Mouse (Mus musculus) heart, embryonic 12.5 days (tissue): ENCODE measurements at regions not wholly inside any gene's neighbourhood (a gene's known extent, or its start where the extent isn't known, plus 50 kb on each side); places are given as distances from the start of the nearest gene placed in this dataset.

ENCODE experiments used
- ATAC-seq: fragments of 200-750 bp; cut with Nextera tagmentation; 2 replicates; pipeline ENCODE4 v1.8.0; 2017; ENCODE audit warnings: moderate TSS enrichment, moderate library complexity; ENCODE audit not compliant: insufficient number of reproducible peaks, low FRiP score
- H3K27ac ChIP-seq: fragments of 300-500 bp; sonication (generic); 2 replicates; pipeline ENCODE4 v1.5.1; 2016; ENCODE audit warnings: mild to moderate bottlenecking, moderate library complexity; ENCODE audit not compliant: poor library complexity, severe bottlenecking
- H3K27me3 ChIP-seq: fragments of 300-500 bp; sonication (generic); replicated peaks from 2 replicates; pipeline ENCODE4 v1.6.1; 2016; ENCODE audit warnings: mild to moderate bottlenecking, moderate library complexity
- H3K36me3 ChIP-seq: fragments of 300-500 bp; sonication (generic); 2 replicates; pipeline ENCODE4 v1.6.1; 2016; ENCODE audit warnings: mild to moderate bottlenecking, moderate library complexity
- H3K4me1 ChIP-seq: fragments of 300-500 bp; sonication (generic); replicated peaks from 2 replicates; pipeline ENCODE4 v1.6.1; 2016; ENCODE audit warnings: mild to moderate bottlenecking
- H3K4me2 ChIP-seq: fragments of 300-500 bp; sonication (generic); 2 replicates; pipeline ENCODE4 v1.6.1; 2016; ENCODE audit warnings: mild to moderate bottlenecking, moderate library complexity
- H3K4me3 ChIP-seq: fragments of 300-500 bp; sonication (generic); 2 replicates; pipeline ENCODE4 v1.5.1; 2016; ENCODE audit warnings: mild to moderate bottlenecking
- H3K9ac ChIP-seq: fragments of 300-500 bp; sonication (generic); 2 replicates; pipeline ENCODE4 v1.6.1; 2016; ENCODE audit warnings: mild to moderate bottlenecking, moderate library complexity
- H3K9me3 ChIP-seq: fragments of 300-500 bp; sonication (generic); replicated peaks from 2 replicates; pipeline ENCODE4 v1.6.1; 2016; ENCODE audit warnings: mild to moderate bottlenecking, moderate library complexity
- WGBS: fragments of 180-500 bp; shearing (Covaris S2); methylation state at CpG from one replicate; pipeline ENCODE4 v1.1.7; 2016; 5-methylcytosine and 5-hydroxymethylcytosine counted together

DNA sequence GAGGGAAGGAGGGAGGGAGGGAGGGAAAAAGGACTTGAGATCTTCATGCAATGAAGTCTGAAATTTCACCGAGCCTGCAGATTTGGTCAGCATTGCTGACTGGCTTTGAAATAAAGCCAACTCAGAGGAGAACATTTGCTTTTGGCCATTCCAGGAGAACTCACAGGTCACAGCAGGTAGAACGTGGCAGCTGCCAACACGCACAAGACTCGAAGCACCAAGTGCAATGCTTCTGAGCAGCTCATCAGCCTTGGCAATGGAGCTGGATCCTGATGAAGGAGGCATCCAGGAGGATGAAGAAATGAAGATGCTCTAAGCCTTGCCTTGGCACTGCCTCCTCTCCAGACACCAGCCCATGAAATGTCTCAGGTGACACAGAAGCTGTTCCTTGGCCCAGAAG is 223.6 kb upstream of the Tmem132c start:
- no peaks in the 10 kb centered on the region for H3K4me1 ChIP-seq
- no peak for ATAC-seq
- no peak overlapping the region for H3K27ac ChIP-seq
- H3K9ac ChIP-seq = no peak overlapping the region
- H3K27me3 ChIP-seq = no peaks in the 10 kb centered on the region
- WGBS = 79% methylated on average over 4 of the region's 4 CpGs
- 0 out of 2 replicates have a peak, but pooled peaks cover 2% of the 10 kb centered on the region for H3K9me3 ChIP-seq
- H3K36me3 ChIP-seq = no peaks in the 10 kb centered on the region
- H3K4me2 ChIP-seq = no peak overlapping the region
- no peak overlapping the region for H3K4me3 ChIP-seq

DNA sequence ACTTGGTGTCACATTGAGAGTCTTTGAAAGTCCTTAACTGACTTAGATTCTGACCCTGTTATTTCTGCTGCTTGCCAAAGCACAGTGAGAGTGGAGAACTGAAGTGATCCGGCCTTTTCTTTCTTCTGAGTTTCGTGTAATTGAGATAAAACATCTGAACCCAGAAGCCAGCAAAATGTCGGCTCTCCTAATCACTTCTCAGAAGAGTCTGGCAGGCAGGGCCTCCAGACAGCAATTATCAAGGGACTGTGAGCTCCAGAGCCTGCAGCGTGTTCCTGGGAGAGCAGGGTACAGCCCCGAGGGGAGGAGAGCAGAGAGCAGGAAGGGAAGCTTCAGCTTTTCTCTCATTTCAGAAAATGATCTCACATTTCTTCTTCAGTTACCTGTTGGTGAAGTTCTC is 205.1 kb upstream of the Tmem132c start:
- H3K27ac ChIP-seq = no peak overlapping the region
- no peak overlapping the region for H3K9ac ChIP-seq
- no peak for ATAC-seq
- no peak overlapping the region for H3K4me3 ChIP-seq
- no peaks in the 10 kb centered on the region for H3K27me3 ChIP-seq
- WGBS = 19% methylated on average over 5 of the region's 5 CpGs
- no peaks in the 10 kb centered on the region for H3K9me3 ChIP-seq
- no peaks in the 10 kb centered on the region for H3K4me1 ChIP-seq
- no peak overlapping the region for H3K4me2 ChIP-seq
- no peaks in the 10 kb centered on the region for H3K36me3 ChIP-seq

- Histone ChIP-seq H3K27me3 (no peaks in the 10 kb centered on the region), H3K9ac (no peak overlapping the region), H3K4me2 (no peak overlapping the region), H3K27ac (no peak overlapping the region), H3K4me3 (no peak overlapping the region), H3K4me1 (no peaks in the 10 kb centered on the region), H3K9me3 (no peaks in the 10 kb centered on the region), H3K36me3 (no peaks in the 10 kb centered on the region)
- ATAC-seq = no peak
- WGBS = 61% methylated on average over 4 of the region's 4 CpGs
Observed at GRCm38 (mm10) chr5:127057770-127058169, 183.8 kb upstream of the Tmem132c start.

GRCm38 (mm10) chr5:127074327-127074726 is 167.3 kb upstream of the Tmem132c start:
- no peak overlapping the region for H3K4me2 ChIP-seq
- no peaks in the 10 kb centered on the region for H3K27me3 ChIP-seq
- no peaks in the 10 kb centered on the region for H3K4me1 ChIP-seq
- no peak overlapping the region for H3K27ac ChIP-seq
- 69% methylated on average over 4 of the region's 4 CpGs for WGBS
- no peak for ATAC-seq
- no peak overlapping the region for H3K9ac ChIP-seq
- no peak overlapping the region for H3K4me3 ChIP-seq
- no peaks in the 10 kb centered on the region for H3K36me3 ChIP-seq
- no peaks in the 10 kb centered on the region for H3K9me3 ChIP-seq
